Mouse (Mus musculus) forelimb bud, embryonic 11.5 days (tissue): ENCODE data around the gene Mstn.

Experiments used
- DNase-seq: peaks from one replicate; pipeline ENCODE4 v3.0.0-alpha.2; 2012; ENCODE audit warnings: low read depth, low spot score

Gene Mstn

DNA sequence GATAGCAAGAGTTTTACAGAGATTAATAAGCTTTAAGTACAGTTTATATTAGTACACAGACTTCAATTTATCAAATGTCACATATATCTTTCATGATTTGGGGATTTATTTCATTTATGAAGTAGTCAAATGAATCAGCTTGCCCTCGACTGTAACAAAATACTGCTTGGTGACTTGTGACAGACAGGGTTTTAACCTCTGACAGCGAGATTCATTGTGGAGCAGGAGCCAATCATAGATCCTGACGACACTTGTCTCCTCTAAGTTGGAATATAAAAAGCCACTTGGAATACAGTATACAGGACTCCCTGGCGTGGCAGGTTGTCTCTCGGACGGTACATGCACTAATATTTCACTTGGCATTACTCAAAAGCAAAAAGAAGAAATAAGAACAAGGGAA is at the start of gene Mstn:
Gene Mstn (plus strand): TSS at position 301 of the 400 bp plus-strand sequence.
- DNase-seq, result no peak

GRCm38 (mm10) chr1:53014716-53015115 is 46.7 kb upstream of the Mstn start:
- no peak for DNase-seq

DNA sequence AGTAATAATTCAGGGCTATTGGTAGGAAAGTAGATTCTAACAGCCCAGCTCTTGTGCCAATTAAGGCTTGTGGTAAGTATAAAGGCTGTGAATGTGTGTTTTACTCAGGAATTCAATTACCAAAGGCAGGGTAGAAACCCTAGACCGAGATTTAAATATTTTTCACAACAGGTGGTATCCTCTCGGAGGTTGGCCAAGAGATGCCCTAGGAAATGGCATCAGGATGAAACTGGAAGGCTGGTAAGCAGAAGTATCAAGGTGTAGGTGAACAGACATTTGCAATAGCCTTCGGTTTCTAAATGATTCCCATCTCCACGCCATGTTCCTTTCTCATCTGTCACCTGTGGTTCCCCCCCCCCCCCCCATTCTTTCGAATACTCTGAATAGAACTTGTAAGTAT is 45.8 kb upstream of the Mstn start:
- DNase-seq, result no peak

GRCm38 (mm10) chr1:53018746-53019505 is 42.5 kb upstream of the Mstn start:
- no peak for DNase-seq

DNA sequence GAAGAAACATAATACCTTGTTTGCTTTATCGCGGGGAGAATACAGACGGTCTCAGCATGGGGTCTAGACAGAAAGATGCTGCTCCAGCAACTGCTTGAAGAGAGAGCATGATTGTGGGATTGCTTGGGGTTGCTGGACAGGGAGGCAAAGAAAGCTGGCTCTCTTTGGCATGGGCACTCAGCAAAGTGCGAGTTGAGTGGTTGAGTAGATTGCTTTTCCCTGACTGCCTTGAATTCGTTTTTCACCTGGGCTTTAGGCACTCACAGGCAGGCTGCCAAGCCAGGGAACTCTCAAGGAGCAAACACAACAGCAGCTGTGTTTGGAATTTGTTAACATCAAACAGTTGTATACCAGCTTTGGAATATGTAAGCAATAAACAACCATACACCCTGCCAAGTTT is 41.4 kb upstream of the Mstn start, which contains the start of gene 1700019D03Rik:
Gene 1700019D03Rik (minus strand): TSS at position 101 of the 400 bp plus-strand sequence.
- DNase-seq, result no peak

- peak; percentile 26 for DNase-seq
These were observed 28.9 kb upstream of the Mstn start for GRCm38 (mm10) chr1:53032550-53032949.

GRCm38 (mm10) chr1:53037443-53037871 is 24.0 kb upstream of the Mstn start:
- DNase-seq, result no peak

GRCm38 (mm10) chr1:53049763-53050427 is 11.5 kb upstream of the Mstn start:
- DNase-seq, result no peak

DNA sequence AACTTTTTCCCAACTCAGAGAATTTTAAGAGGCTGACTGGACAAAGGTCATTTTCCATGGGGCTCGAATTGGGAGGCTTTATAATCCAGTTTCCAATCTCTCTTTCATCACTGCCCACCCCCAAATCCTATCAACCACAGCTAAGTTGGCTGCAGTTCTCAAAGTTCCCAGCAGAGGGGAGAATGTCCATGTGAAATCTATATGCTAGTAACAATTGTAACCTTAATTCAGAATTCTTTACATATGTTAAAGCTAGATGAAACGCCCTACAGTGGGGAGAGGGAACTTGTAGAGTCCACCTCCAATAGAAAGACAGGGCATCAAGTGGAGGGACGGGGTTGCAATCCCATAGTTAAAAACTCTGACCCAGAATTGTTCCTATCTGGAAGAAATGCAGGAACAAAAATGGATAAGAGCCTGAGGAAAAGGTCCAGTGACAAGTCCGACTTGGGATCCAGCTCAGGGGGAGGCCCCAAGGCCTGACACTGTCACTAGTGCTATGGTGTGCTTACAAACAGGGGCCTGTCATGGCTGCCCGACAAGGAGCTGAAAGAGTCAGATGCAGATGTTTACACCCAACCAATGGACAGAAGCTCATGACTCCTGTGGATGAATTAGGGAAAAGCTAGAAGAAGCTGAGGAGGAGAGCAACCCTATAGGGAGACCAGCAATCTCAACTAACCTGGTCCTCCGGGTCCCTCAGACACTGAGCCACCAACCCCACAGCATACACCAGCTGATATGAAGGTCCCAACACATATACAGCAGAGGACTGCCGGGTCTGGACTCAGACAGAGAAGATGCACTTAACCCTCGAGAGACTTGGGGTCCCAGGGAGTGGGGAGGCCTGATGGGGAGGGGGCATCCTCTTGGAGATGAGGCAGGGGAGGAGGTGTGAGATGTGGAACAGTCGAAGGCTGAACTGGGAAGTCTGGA is 8.1 kb upstream of the Mstn start:
- peak; percentile 74 for DNase-seq

DNA sequence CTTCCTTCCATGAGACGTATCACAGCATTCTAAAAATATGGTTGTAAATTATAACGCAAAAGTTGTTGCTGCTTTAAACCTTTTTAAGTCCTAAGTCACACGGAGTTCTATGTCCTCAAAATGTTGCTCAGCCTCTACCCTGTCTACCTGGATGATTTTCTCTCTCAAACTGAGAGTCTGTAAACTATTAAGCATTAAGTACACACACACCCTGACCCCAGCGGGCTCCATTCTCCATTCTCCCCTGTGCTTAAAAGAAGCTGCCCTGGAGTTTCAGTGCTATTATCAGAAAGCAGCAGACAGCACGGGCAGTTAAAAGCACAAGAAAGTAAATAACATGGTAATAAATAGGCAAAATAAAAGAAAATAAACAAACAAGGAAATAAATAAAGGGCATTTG is 2.3 kb upstream of the Mstn start:
- no peak for DNase-seq

GRCm38 (mm10) chr1:53060499-53060898 is 941 bp upstream of the Mstn start:
- no peak for DNase-seq

- DNase-seq, result no peak
These were observed 600 bp downstream of the Mstn start for GRCm38 (mm10) chr1:53061871-53062608.

DNA sequence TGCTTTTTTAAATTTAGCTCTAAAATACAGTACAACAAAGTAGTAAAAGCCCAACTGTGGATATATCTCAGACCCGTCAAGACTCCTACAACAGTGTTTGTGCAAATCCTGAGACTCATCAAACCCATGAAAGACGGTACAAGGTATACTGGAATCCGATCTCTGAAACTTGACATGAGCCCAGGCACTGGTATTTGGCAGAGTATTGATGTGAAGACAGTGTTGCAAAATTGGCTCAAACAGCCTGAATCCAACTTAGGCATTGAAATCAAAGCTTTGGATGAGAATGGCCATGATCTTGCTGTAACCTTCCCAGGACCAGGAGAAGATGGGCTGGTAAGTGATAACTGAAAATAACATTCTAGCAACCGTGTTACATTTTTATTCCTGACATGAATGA is 2.5 kb downstream of the Mstn start:
- no peak for DNase-seq

DNA sequence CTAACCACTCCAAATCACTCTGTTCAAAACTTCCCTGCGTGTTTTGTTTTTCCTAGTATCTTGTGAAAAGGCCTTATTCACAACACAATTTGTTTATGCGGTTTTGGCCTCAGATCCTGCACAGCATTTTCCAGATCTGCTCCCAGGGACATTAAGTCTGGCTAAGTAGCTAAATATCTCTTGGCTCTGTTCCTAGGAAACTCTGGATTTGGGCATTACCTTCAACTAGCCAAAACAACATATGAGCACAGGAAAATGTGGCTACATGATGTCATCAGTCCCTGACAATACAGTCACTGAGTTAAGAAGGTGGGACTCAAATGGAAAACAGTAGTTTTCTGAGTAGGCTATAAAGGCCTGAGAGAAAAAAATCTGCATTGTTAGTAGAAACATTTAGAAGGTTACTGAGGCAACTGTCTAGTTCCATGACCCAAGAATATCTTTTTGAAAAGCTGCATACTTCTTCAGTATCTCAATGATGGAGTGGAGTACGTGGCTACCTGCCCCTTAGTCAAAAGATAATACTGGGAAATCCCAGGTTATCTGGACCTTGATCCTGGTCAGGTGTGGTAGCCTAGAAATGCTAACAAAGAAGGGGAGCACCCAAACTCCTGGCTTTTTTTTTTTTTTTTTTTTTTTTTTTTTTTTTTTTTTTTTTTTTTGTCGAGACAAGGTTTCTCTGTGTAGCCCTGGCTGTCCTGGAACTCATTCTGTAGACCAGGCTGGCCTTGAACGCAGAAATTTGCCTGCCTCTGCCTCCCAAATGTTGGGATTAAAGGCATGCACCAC is 8.5 kb downstream of the Mstn start:
- DNase-seq, result no peak

- DNase-seq, result no peak
These were observed 9.3 kb downstream of the Mstn start for GRCm38 (mm10) chr1:53070664-53071175.

- no peak for DNase-seq
These were observed 15.2 kb downstream of the Mstn start for GRCm38 (mm10) chr1:53076656-53077055.

DNA sequence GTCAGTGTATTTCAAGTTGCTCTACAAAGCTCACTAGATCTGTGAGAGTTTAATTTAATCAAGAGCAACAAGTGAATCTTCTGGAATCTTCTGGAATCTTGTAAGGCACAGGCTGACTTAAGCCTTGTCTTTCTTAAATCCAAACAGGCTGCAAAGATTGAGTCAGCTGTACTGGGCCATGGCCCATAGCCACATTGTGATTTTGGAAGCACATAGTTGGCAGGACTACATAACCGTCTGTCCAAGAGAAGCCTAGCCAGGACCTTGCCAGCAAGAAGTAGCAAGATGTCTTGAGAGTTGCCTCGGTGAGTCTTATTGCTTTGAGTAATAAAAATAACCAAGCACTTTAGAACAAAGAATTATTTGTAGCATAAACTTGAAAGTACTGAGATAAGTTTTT is 18.4 kb downstream of the Mstn start:
- no peak for DNase-seq

- no peak for DNase-seq
These were observed 19.2 kb downstream of the Mstn start for GRCm38 (mm10) chr1:53080603-53081002.

DNA sequence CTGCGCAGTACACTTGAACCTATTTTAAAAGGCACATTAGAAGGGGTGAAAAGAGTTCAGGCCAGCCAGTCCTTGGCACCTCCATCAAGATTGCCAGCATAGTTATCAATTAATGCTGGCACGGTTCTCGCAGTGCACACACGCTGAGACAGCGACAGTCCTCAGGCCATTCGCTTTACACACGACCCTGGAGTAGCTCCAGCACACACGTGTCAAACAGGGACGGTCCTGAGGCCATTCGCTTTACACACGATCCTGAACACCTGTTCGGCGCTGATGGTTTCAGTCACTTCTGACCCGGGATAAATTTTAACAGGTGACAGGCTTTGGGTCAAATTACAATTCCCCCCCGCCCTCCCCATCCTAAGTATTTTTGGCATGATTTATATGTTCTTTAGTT is 23.8 kb downstream of the Mstn start:
- peak; percentile 34 for DNase-seq

DNA sequence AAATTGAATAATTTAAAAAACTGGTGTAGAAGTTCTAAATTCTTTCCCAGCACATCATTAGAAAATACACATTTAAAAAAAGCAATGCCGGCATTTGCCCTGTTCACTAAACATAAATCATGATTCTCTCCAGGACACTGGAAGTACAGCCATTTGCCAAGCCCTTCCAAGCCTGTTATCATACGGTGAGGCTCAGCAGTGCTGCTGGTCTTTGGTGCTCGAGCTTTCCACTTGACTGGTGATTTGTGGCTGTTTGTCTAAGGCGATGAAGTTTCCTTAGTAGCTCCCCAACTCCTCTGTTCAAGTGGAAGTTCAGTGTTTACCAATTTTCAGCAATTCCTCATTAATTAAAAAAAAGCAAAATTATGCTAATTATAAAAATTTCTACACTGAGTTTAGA is 24.6 kb downstream of the Mstn start:
- DNase-seq, result no peak
